Mouse (Mus musculus) B cell, adult 62 days (primary cell): ENCODE results near the gene Rad51d. TPM values are rescaled to one million over a fixed set of nuclear protein-coding genes. Genes with fewer than 3 reads are reported as not detected.

ENCODE experiments used
- total RNA-seq: library from RNA; stranded (reverse); gene quantifications from 4 replicates; pipeline ENCODE4 v1.2.4, GENCODE M21; 2023

Rad51d gene
- total RNA-seq: 20.1 to 24.2 TPM (median 20.3 TPM) in 4 replicates

GRCm38 (mm10) chr11:82890342-82890762, at the start of gene Rad51d:
Gene Rad51d, minus strand, starts transcription at chr11:82890614.

GRCm38 (mm10) chr11:82910250-82910649, 19.8 kb upstream of the Rad51d start, which contains the start of gene Unc45b:
Gene Unc45b, plus strand, starts transcription at chr11:82910550.

GRCm38 (mm10) chr11:82907651-82908607, 17.5 kb upstream of the Rad51d start, which contains the start of gene Nle1:
Gene Nle1, minus strand, starts transcription at chr11:82908411.

GRCm38 (mm10) chr11:82891936-82892335, 1.5 kb upstream of the Rad51d start, which contains the start of gene Fndc8:
Gene Fndc8, plus strand, starts transcription at chr11:82892124.

GRCm38 (mm10) chr11:82871031-82871446, 19.4 kb downstream of the Rad51d start, which contains the start of gene Rffl:
Gene Rffl, minus strand, starts transcription at chr11:82871210.

Other genes starting within 250 kb of the Rad51d start
- 0.31 to 0.54 TPM (median 0.52 TPM) in 4 replicates for gene Cct6b, start 126.3 kb downstream of the Rad51d start, total RNA-seq
- 34.2 to 45.1 TPM (median 39.4 TPM) in 4 replicates for gene Zfp830, start 126.3 kb downstream of the Rad51d start, total RNA-seq
- 30.0 to 38.1 TPM (median 34.8 TPM) in 4 replicates for gene Lig3, start 109.5 kb downstream of the Rad51d start, total RNA-seq
- 16.4 to 19.3 TPM (median 18.5 TPM) in 4 replicates for gene Rffl, start 19.4 kb downstream of the Rad51d start, total RNA-seq
- not detected in 4 replicates for gene Fndc8, start 1.5 kb upstream of the Rad51d start, total RNA-seq
- gene Nle1, start 17.8 kb upstream of the Rad51d start, total RNA-seq: 58.4 to 73.8 TPM (median 66.8 TPM) in 4 replicates
- not detected in 4 replicates for gene Unc45b, start 19.9 kb upstream of the Rad51d start, total RNA-seq
- 15.1 to 17.7 TPM (median 17.3 TPM) in 4 replicates for gene Slfn5, start 60.7 kb upstream of the Rad51d start, total RNA-seq
- 19.1 to 24.7 TPM (median 21.2 TPM) in 4 replicates for gene Slfn9, start 101.2 kb upstream of the Rad51d start, total RNA-seq
- 33.0 to 46.2 TPM (median 37.1 TPM) in 4 replicates for gene Slfn8, start 130.2 kb upstream of the Rad51d start, total RNA-seq
- gene Slfn2, start 174.5 kb upstream of the Rad51d start, total RNA-seq: 78.5 to 85.0 TPM (median 80.5 TPM) in 4 replicates
- 0.60 to 1.0 TPM (median 0.82 TPM) in 4 replicates for gene Slfn1, start 226.2 kb upstream of the Rad51d start, total RNA-seq